Mouse (Mus musculus) lung, embryonic 16.5 days (tissue): Measurements from ENCODE around the gene Phip. TPM values are rescaled to one million over a fixed set of nuclear protein-coding genes. Genes with fewer than 3 reads are reported as not detected.

ENCODE experiments used
- polyA plus RNA-seq: library from polyadenylated mRNA; unstranded; fragments of >200 nt; fragmentation: Nextera tagmentation; extraction: Ambion mirVana; gene quantifications from 2 replicates; pipeline ENCODE4 v1.2.1, GENCODE M21; 2015

Gene Phip
- polyA plus RNA-seq, 1 experiment from 2014 or later: 77.9 TPM

Other genes starting within 250 kb of the Phip start
- gene Irak1bp1, start 146.0 kb downstream of the Phip start, polyA plus RNA-seq: 15.3 and 16.7 TPM in 2 replicates
- 72.8 and 92.0 TPM in 2 replicates for gene Hmgn3, start 171.2 kb upstream of the Phip start, polyA plus RNA-seq